Mouse (Mus musculus) cerebellum, postnatal 25 days (tissue): ENCODE results near the gene Olfr1065.
"Not testable (repeated sequence)": the region's sequence is repeated elsewhere in the genome, so short reads cannot be mapped to it uniquely, and the experiment has no call there.

Source experiments
- DNase-seq, 2 experiments: peaks; one replicate each; pipeline ENCODE4 v3.0.0; 2021; ENCODE audit warnings: mixed read lengths in 2 of 2

The Olfr1065 gene

GRCm38 (mm10) chr2:86450491-86450890, at the start of gene Olfr1065:
Gene Olfr1065, minus strand, starts transcription at chr2:86450591.
- not testable (repeated sequence) for DNase-seq

- no peak for DNase-seq
Measured at GRCm38 (mm10) chr2:86487286-86487685, 36.9 kb upstream of the Olfr1065 start, which contains the start of gene Olfr228. Gene Olfr228, minus strand, starts transcription at chr2:86487386.

GRCm38 (mm10) chr2:86464442-86465109, 14.2 kb upstream of the Olfr1065 start:
- peak; percentile 28 to 54 for DNase-seq

- DNase-seq: no peak
Measured at GRCm38 (mm10) chr2:86460434-86460833, 10.0 kb upstream of the Olfr1065 start.

- no peak for DNase-seq
Measured at GRCm38 (mm10) chr2:86456169-86456568, 5.8 kb upstream of the Olfr1065 start, which contains the start of gene Olfr1066. Gene Olfr1066, minus strand, starts transcription at chr2:86456269.

- not testable (repeated sequence) for DNase-seq
Measured at GRCm38 (mm10) chr2:86442101-86442500, 8.3 kb downstream of the Olfr1065 start.

GRCm38 (mm10) chr2:86428511-86428910, 21.9 kb downstream of the Olfr1065 start:
- not testable (repeated sequence) for DNase-seq

GRCm38 (mm10) chr2:86426649-86427048, 23.7 kb downstream of the Olfr1065 start, which contains the start of gene Olfr1062:
Gene Olfr1062, minus strand, starts transcription at chr2:86426749.
- DNase-seq: not testable (repeated sequence)

- DNase-seq: no peak
Measured at GRCm38 (mm10) chr2:86413950-86414349, 36.4 kb downstream of the Olfr1065 start, which contains the start of gene Olfr1061. Gene Olfr1061, minus strand, starts transcription at chr2:86414050.

GRCm38 (mm10) chr2:86395114-86395513, 55.3 kb downstream of the Olfr1065 start:
- DNase-seq: no peak
